Mouse (Mus musculus): Measurements from ENCODE around the gene Clps.

The Clps gene

GRCm38 (mm10) chr17:28553040-28553793 lies 7.3 kb downstream of the Clps start:
- peak; percentile 90 for DNase-seq (ENCODE audit: low read depth, low spot score)

GRCm38 (mm10) chr17:28549111-28549510 lies 11.5 kb downstream of the Clps start, which contains the start of gene Clpsl2:
Clpsl2 (plus strand) TSS chr17:28549411.
- DNase-seq (ENCODE audit: low read depth, low spot score): no peak

- no peak for DNase-seq (ENCODE audit: low read depth, low spot score)
These were observed 12.0 kb downstream of the Clps start for GRCm38 (mm10) chr17:28548550-28548949.

GRCm38 (mm10) chr17:28546925-28547324 lies 13.6 kb downstream of the Clps start:
- DNase-seq (ENCODE audit: low read depth, low spot score): no peak

GRCm38 (mm10) chr17:28537881-28538280 lies 22.7 kb downstream of the Clps start:
- peak; percentile 73 for DNase-seq (ENCODE audit: low read depth, low spot score)

- DNase-seq (ENCODE audit: low read depth, low spot score): peak; percentile 60
These were observed 27.2 kb downstream of the Clps start for GRCm38 (mm10) chr17:28533327-28533726.

GRCm38 (mm10) chr17:28532557-28532956 lies 28.0 kb downstream of the Clps start:
- DNase-seq (ENCODE audit: low read depth, low spot score): no peak

GRCm38 (mm10) chr17:28531946-28532345 lies 28.6 kb downstream of the Clps start:
- DNase-seq (ENCODE audit: low read depth, low spot score): peak; percentile 66

- DNase-seq (ENCODE audit: low read depth, low spot score): no peak
These were observed 30.1 kb downstream of the Clps start, which contains the start of gene Armc12 for GRCm38 (mm10) chr17:28530506-28530905. Armc12 (plus strand) TSS chr17:28530806.

- DNase-seq (ENCODE audit: low read depth, low spot score): no peak
These were observed 31.4 kb downstream of the Clps start for GRCm38 (mm10) chr17:28529116-28529515.

- peak; percentile 61 for DNase-seq (ENCODE audit: low read depth, low spot score)
These were observed 32.6 kb downstream of the Clps start for GRCm38 (mm10) chr17:28528043-28528351.

- DNase-seq (ENCODE audit: low read depth, low spot score): no peak
These were observed 33.2 kb downstream of the Clps start for GRCm38 (mm10) chr17:28527184-28528042.

GRCm38 (mm10) chr17:28524831-28525430 lies 35.6 kb downstream of the Clps start:
- DNase-seq (ENCODE audit: low read depth, low spot score): no peak

- no peak for DNase-seq (ENCODE audit: low read depth, low spot score)
These were observed 36.4 kb downstream of the Clps start for GRCm38 (mm10) chr17:28524009-28524695.

GRCm38 (mm10) chr17:28523355-28524008 lies 37.1 kb downstream of the Clps start:
- DNase-seq (ENCODE audit: low read depth, low spot score): peak; percentile 64

GRCm38 (mm10) chr17:28522623-28523354 lies 37.8 kb downstream of the Clps start:
- peak; percentile 94 for DNase-seq (ENCODE audit: low read depth, low spot score)

- no peak for DNase-seq (ENCODE audit: low read depth, low spot score)
These were observed 38.6 kb downstream of the Clps start for GRCm38 (mm10) chr17:28521920-28522319.

- no peak for DNase-seq (ENCODE audit: low read depth, low spot score)
These were observed 39.4 kb downstream of the Clps start for GRCm38 (mm10) chr17:28521071-28521726.

GRCm38 (mm10) chr17:28520561-28520960 lies 40.0 kb downstream of the Clps start:
- no peak for DNase-seq (ENCODE audit: low read depth, low spot score)

GRCm38 (mm10) chr17:28519827-28520226 lies 40.7 kb downstream of the Clps start:
- no peak for DNase-seq (ENCODE audit: low read depth, low spot score)
